Mouse (Mus musculus) brown adipose tissue, adult 24 weeks (tissue): ENCODE measurements around the gene Lamtor2. TPM values are rescaled to one million over a fixed set of nuclear protein-coding genes. Genes with fewer than 3 reads are reported as not detected.

Experiments used
- H3K27ac ChIP-seq: fragments of 200-500 bp; replicated peaks from 2 replicates; pipeline ENCODE4 v1.5.1; 2012; ENCODE audit warnings: low read depth, mild to moderate bottlenecking, low read length
- H3K4me1 ChIP-seq: fragments of 200-500 bp; 2 replicates; pipeline ENCODE4 v1.6.1; 2012; ENCODE audit warnings: low read length, mixed read lengths; ENCODE audit not compliant: control insufficient read depth, insufficient read depth, insufficient read length
- H3K4me3 ChIP-seq: fragments of 200-500 bp; 2 replicates; pipeline ENCODE4 v1.5.1; 2012; ENCODE audit warnings: low read depth, mild to moderate bottlenecking, low read length, moderate library complexity; ENCODE audit not compliant: insufficient read depth
- polyA plus RNA-seq: library from polyadenylated mRNA; stranded (reverse); fragments of >200 nt; gene quantifications from 2 replicates; pipeline ENCODE4 v1.2.4, GENCODE M21; 2012; ENCODE audit not compliant: missing spikeins, insufficient read depth, insufficient read length

Gene Lamtor2
- polyA plus RNA-seq, 1 experiment = 209 TPM

DNA sequence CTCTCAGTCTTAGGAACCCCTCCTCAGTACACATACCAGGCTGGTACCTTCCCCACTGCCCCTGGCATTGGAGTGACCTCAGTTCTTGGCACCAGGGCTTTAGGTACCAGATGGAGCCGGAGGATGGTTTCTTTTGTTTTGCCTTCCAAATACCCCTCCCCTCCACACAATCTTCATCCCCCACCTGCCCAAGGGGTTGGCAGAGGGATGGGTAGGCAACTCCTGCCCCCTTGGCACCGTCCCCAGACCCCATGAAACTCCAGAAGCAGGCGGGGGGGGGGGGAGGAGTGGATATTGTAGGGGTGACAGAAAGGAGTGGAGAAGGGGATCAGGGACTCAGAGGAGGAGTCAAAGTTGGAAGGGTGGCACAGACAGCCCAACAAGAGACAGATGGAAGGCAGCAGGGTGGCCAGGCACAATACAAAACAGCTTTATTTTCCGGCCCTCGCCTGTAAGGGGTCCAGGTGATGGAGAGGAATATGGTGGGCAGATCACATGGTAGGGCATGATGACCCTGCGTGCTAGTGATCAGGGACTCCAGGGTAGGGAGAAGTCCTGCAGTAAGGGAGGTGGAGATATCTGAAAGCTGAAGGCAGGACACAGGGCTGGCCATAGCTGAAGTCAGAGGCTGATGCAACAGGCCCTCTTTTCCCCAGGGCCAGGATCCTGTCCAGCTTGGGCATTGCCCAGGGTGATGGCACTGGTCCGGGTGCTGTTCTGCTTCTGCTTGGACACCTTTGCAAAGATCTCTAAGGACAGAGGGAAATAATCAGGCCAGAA lies 11.1 kb downstream of the Lamtor2 start:
- no peak overlapping the region for H3K27ac ChIP-seq
- no peak overlapping the region for H3K4me3 ChIP-seq
- H3K4me1 ChIP-seq = no peaks in the 10 kb centered on the region; the same call in 1 of the 2 replicates

- Histone ChIP-seq H3K4me1 (no peaks in the 10 kb centered on the region; the same call in 1 of the 2 replicates), H3K4me3 (no peak overlapping the region), H3K27ac (no peak overlapping the region)
These were observed 12.8 kb downstream of the Lamtor2 start for GRCm38 (mm10) chr3:88540085-88540484.

DNA sequence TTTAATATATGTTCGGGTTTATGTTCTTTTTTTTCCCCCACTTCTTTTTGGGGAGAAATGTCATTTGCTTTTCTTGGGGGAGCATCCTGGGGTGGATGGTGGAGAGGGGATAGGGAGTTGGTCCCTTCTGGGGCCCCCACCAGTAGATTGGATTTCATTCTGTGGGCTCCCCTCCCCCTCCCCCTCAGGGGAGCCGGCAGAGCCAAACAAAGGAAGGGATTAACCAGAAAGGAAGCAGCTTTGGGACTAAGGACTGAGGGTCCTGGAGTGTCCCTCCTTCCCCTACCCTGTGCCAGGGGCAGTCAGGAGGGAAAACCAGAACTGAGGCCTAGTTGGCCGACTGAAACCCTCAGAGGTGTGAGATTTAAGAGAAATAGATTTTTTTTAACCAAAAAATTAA lies 13.5 kb downstream of the Lamtor2 start:
- H3K4me3 ChIP-seq = no peak overlapping the region

GRCm38 (mm10) chr3:88538271-88539145 lies 14.4 kb downstream of the Lamtor2 start:
- Histone ChIP-seq H3K27ac (no peak overlapping the region), H3K4me1 (no peaks in the 10 kb centered on the region; the same call in 1 of the 2 replicates), H3K4me3 (no peak overlapping the region)

More for the DNA sequence above, 13.5 kb downstream of the Lamtor2 start:
- Histone ChIP-seq H3K27ac (no peak overlapping the region), H3K4me1 (no peaks in the 10 kb centered on the region; the same call in 1 of the 2 replicates)

DNA sequence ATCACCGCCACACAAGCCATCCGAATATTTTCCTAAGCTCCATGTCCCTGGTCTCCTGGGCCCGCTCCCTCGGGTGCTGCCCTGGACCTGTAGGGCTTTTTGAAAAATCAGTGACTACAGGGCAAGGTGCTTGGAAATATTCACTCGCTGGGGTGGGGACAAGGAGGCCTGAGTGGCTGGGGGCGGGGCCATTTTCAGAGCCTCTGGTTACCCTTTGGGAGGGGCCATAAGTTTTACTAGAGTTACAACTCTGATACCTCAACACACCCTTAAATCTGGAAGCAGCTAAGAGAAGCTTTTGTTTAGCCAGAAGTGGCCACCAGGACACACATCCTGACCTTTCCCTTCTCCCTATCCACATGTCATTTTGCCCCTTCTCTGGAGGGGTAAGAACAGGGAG lies 15.7 kb downstream of the Lamtor2 start:
- peak overlapping the region; percentile 63 for H3K4me3 ChIP-seq
- H3K27ac ChIP-seq = no peak overlapping the region
- no peaks in the 10 kb centered on the region; the same call in 1 of the 2 replicates for H3K4me1 ChIP-seq

DNA sequence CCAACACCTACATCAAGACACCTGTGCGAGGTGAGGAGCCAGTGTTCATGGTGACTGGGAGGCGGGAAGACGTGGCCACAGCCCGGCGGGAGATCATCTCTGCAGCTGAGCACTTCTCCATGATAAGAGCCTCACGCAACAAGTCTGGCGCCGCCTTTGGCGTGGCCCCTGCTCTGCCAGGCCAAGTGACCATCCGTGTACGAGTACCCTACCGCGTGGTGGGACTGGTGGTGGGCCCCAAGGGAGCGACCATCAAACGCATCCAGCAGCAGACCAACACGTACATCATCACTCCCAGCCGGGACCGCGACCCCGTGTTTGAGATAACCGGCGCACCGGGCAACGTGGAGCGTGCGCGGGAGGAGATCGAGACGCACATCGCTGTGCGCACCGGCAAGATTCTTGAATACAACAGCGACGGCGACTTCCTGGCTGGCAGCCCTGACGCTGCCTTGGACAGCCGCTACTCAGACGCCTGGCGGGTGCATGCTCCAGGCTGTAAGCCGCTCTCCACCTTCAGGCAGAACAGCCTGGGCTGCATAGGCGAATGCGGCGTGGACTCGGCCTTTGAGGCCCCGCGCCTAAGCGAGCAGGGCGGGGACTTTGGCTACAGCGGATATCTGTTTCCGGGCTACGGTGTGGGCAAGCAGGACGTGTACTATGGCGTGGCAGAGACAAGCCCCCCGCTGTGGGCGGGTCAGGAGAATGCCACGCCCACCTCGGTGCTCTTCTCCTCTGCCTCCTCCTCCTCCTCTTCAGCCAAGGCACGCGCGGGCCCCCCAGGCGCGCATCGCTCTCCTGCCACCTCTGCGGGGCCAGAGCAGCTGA lies 16.6 kb downstream of the Lamtor2 start:
- no peaks in the 10 kb centered on the region; the same call in 1 of the 2 replicates for H3K4me1 ChIP-seq
- peak overlapping the region; percentile 63 for H3K4me3 ChIP-seq
- no peak overlapping the region for H3K27ac ChIP-seq

- Histone ChIP-seq H3K4me3 (no peak overlapping the region), H3K4me1 (no peaks in the 10 kb centered on the region; the same call in 1 of the 2 replicates), H3K27ac (no peak overlapping the region)
These were observed 17.3 kb downstream of the Lamtor2 start for GRCm38 (mm10) chr3:88535527-88535926.

DNA sequence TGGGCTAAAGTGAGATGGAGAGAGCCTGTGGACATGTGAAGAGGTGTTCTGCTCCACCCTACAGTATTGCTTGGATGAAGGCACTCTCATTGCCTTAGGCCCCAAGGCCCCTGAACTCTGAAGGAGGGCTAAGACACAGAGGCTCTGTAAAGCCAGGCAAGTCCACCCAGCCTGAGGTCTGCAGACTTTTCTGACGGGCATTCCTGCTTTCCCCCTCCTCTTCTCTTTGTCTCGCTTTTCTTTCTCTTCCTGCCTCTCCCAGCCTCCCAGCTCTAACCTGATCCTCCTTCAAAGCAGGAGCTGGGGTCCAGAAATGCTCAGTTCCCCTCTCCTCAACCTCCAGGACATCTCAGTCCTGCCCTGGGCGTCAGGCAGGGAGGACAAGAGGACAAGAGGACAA lies 17.9 kb downstream of the Lamtor2 start:
- H3K4me1 ChIP-seq = no peaks in the 10 kb centered on the region; the same call in 1 of the 2 replicates

DNA sequence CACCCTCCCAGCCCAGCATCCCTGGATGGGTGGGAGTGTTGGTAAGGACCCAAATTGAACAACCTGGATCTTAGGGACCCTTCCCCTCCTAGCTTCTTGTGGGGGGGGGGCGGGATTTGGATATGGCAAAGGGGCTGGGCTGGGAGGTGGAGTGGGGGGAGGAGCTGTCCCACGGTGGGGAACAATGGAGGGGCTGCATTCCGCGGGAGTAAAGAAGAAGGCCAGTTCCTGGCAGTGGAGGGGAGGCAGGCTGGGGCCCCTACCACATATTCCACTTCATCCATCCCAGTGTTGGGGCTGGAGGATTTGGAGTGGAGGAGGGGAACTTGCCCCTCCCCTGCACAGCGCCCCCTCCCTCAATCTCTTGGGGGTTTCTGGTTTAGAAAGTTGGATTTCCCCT lies 19.2 kb downstream of the Lamtor2 start:
- Histone ChIP-seq H3K4me3 (no peak overlapping the region), H3K27ac (no peak overlapping the region), H3K4me1 (no peaks in the 10 kb centered on the region; the same call in 1 of the 2 replicates)

More for the DNA sequence above, 17.9 kb downstream of the Lamtor2 start:
- no peak overlapping the region for H3K4me3 ChIP-seq
- no peak overlapping the region for H3K27ac ChIP-seq

GRCm38 (mm10) chr3:88532689-88533511 lies 20.0 kb downstream of the Lamtor2 start:
- Histone ChIP-seq H3K27ac (no peak overlapping the region), H3K4me1 (no peaks in the 10 kb centered on the region; the same call in 1 of the 2 replicates), H3K4me3 (peak overlapping the region; percentile 48)

DNA sequence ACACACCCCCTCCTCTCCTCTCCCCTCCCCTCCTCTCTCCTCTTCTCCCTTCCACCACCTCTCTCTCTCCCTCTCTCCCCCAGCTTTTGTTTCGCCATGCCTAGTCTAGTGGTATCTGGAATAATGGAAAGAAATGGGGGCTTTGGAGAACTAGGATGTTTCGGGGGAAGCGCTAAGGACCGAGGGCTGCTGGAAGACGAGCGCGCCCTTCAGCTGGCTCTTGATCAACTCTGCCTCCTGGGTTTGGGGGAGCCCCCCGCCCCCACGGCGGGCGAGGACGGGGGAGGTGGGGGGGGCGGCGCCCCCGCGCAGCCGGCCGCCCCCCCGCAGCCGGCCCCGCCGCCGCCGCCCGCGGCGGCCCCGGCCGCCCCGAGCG lies 20.6 kb downstream of the Lamtor2 start, which contains the start of gene Mex3a:
TSS of gene Mex3a (plus strand) at position 97 of the 376 bp plus-strand sequence.
- Histone ChIP-seq H3K4me1 (peaks cover 2% of the 10 kb centered on the region; the same call in 1 of the 2 replicates), H3K27ac (peak within 1 kb of the TSS; percentile 58), H3K4me3 (peak within 1 kb of the TSS; percentile 91)

- peak overlapping the region; percentile 91 for H3K4me3 ChIP-seq
- H3K27ac ChIP-seq = peak overlapping the region; percentile 58
- peaks cover 2% of the 10 kb centered on the region; the same call in 1 of the 2 replicates for H3K4me1 ChIP-seq
These were observed 21.3 kb downstream of the Lamtor2 start for GRCm38 (mm10) chr3:88531348-88532298.
